Mouse (Mus musculus) neutrophil, adult 65 days (primary cell): ENCODE results near the gene Nrcam. TPM values are rescaled to one million over a fixed set of nuclear protein-coding genes. Genes with fewer than 3 reads are reported as not detected.

Experiments
- total RNA-seq: library from RNA; stranded (reverse); gene quantifications from 2 replicates; pipeline ENCODE4 v1.2.4, GENCODE M21; 2023

The Nrcam gene
- not detected in 2 replicates for total RNA-seq

DNA sequence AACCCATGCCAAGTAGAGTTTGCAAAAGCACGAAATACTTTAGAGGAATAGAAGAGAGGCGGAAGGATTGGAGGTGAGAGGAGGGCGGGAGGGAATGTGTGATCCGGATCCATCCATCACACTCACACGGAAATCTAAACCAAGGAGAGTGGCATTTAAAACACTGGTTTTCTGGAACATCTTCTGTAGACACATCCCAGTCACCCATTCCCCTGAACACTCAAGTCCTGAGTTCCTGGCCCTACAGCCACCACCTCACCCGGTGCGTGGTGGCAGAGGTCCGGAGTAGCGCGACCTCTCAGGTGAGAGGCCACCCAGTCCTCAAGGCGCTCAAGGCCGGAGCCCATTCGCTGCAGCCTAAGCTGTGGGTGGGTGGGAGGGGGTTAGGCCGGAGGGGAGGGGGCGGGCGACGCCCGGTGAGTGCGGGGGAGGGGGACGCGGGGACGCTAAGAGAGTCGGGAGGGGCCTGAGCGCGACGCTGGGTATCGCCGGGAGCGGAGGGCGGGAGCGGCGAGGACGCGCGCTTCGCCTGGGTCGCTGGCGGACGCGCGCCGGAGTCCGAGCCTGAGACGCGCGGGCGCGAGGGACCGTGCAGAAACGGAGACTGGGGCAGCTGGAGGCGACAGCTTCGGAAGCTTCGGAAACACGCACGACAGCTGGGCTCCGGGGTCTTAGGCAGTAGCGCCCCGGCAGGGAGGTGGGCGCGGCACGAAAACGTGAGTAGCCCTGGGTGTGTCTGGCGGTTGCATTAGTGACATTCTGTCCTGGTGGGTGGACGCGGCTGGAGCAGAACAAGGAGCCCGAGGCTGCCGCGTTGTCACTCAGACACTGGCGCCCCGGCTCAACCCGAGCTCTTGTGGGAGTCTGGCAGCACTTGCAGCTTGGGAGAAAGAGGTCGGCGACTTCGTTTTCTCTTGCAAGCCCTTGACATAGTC lies at the start of gene Nrcam:
Gene Nrcam, plus strand, starts transcription at position 505 of the 935 bp plus-strand sequence.

Other genes with a start within 250 kb of the Nrcam start
- gene Dnajb9, start 118.6 kb upstream of the Nrcam start, total RNA-seq, result 73.5 and 93.4 TPM in 2 replicates
- gene Pnpla8, start 107.5 kb upstream of the Nrcam start, total RNA-seq, result 109 and 132 TPM in 2 replicates